ENCODE assay signal across 10 mouse cellular contexts in the genomic region with DNA sequence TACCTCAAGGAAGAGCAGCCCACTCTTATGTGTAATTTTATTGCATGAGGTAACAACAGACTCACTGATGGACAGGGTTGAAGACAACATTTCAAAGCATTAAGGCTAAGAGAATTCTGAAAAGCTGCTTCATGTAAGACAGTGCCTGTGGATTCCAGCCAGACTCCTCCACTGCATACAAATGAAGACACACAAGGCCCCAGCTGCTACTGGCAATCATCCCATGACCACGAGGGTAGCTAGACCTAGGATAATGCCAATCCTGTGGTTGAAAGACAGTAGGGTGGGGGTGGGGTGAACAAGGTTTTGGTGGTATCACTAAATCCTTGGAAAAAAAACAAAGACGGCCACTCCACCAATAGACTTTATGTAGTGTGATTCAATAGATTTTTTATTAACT. TPM values are rescaled to one million over a fixed set of nuclear protein-coding genes. Genes with fewer than 3 reads are reported as not detected.
DNase-seq lines count a peak whose midpoint lies in the region; ATAC-seq lines count a peak whose summit lies in the region.
"Had no signal": no experiment of that assay in that cellular context is flagged by ENCODE, and none has a peak within 500 bp of the region (broad histone marks: within the 10 kb centered on the region; RNA-seq: fewer than 3 reads in every experiment).

No protein-coding gene starts in this region.

- H3K9me3 ChIP-seq in midbrain, embryonic 16.5 days (replicated peaks; ENCODE audit: control insufficient read depth, low read length, poor library complexity, severe bottlenecking): no peaks in the 10 kb centered on the region
- no peaks in the 10 kb centered on the region for H3K9me3 ChIP-seq in kidney, embryonic 16.5 days (ENCODE audit: low read length)
- no peaks in the 10 kb centered on the region for H3K9me3 ChIP-seq in kidney, embryonic 15.5 days (replicated peaks)
- H3K9me3 ChIP-seq: liver, embryonic 13.5 days had no signal

- H3K9ac ChIP-seq in midbrain, embryonic 16.5 days (ENCODE audit: low read depth, low read length): no peak overlapping the region
- no peak overlapping the region for H3K9ac ChIP-seq in kidney, embryonic 16.5 days (replicated peaks; ENCODE audit: low read length)
- no peak overlapping the region for H3K9ac ChIP-seq in kidney, embryonic 15.5 days
- H3K9ac ChIP-seq: liver, embryonic 13.5 days had no signal

- WGBS in midbrain, embryonic 16.5 days: 38% methylated on average over 2 of the region's 2 CpGs
- WGBS in kidney, embryonic 16.5 days: 87% methylated on average over 2 of the region's 2 CpGs
- 87% methylated on average over 2 of the region's 2 CpGs for WGBS in kidney, embryonic 15.5 days

- H3K36me3 ChIP-seq in midbrain, embryonic 16.5 days (ENCODE audit: control insufficient read depth, insufficient read depth, low read length): 0 out of 2 replicates have a peak, but pooled peaks cover 2% of the 10 kb centered on the region
- peaks cover 13% of the 10 kb centered on the region; the same call in 1 of the 2 replicates for H3K36me3 ChIP-seq in kidney, embryonic 16.5 days (ENCODE audit: insufficient read depth, low read length)
- H3K36me3 ChIP-seq in kidney, embryonic 15.5 days: peaks cover 48% of the 10 kb centered on the region

- peak; percentile 28 for DNase-seq in NIH3T3 (ENCODE audit: low read depth)
- peak; percentile 62 to 75 for DNase-seq in cerebellum, postnatal 14 days
- DNase-seq in layer of hippocampus, adult 18-20 months (ENCODE audit: low spot score in 2 of 2): peak; percentile 39 to 76
- no peak for DNase-seq in embryo, embryonic 10.5 days (ENCODE audit: low spot score)
- DNase-seq in T-cell, adult 2 months (ENCODE audit: low spot score): no peak
- DNase-seq: liver, embryonic 13.5 days had no signal

- no peaks in the 10 kb centered on the region for H3K27me3 ChIP-seq in midbrain, embryonic 16.5 days (ENCODE audit: control insufficient read depth, insufficient read depth, low read depth, low read length)
- H3K27me3 ChIP-seq in kidney, embryonic 16.5 days (ENCODE audit: insufficient read depth, low read length): no peaks in the 10 kb centered on the region
- H3K27me3 ChIP-seq in kidney, embryonic 15.5 days: no peaks in the 10 kb centered on the region
- H3K27me3 ChIP-seq: liver, embryonic 13.5 days; Patski had no signal

- H3K4me1 ChIP-seq in midbrain, embryonic 16.5 days (ENCODE audit: control insufficient read depth, insufficient read depth, low read length): no peaks in the 10 kb centered on the region
- no peaks in the 10 kb centered on the region for H3K4me1 ChIP-seq in kidney, embryonic 16.5 days (ENCODE audit: insufficient read depth, low read length)
- no peaks in the 10 kb centered on the region for H3K4me1 ChIP-seq in kidney, embryonic 15.5 days

- no peak overlapping the region for H3K4me2 ChIP-seq in midbrain, embryonic 16.5 days (ENCODE audit: low read length)
- no peak overlapping the region for H3K4me2 ChIP-seq in kidney, embryonic 16.5 days (replicated peaks; ENCODE audit: low read depth, low read length)
- H3K4me2 ChIP-seq in kidney, embryonic 15.5 days: no peak overlapping the region
- H3K4me2 ChIP-seq: liver, embryonic 13.5 days had no signal

- no peak overlapping the region for H3K4me3 ChIP-seq in midbrain, embryonic 16.5 days (ENCODE audit: low read depth, low read length)
- no peak overlapping the region for H3K4me3 ChIP-seq in kidney, embryonic 16.5 days (ENCODE audit: low read length)
- no peak overlapping the region for H3K4me3 ChIP-seq in kidney, embryonic 15.5 days (replicated peaks)
- H3K4me3 ChIP-seq: liver, embryonic 13.5 days had no signal

- peak; percentile 95 for ATAC-seq in midbrain, embryonic 16.5 days
- no peak for ATAC-seq in kidney, embryonic 16.5 days (ENCODE audit: low FRiP score, low TSS enrichment)
- no peak for ATAC-seq in kidney, embryonic 15.5 days (replicated peaks; ENCODE audit: low FRiP score)
- ATAC-seq: Patski had no signal

- H3K27ac ChIP-seq in midbrain, embryonic 16.5 days (ENCODE audit: low read length): peak overlapping the region; percentile 42; the same call in 1 of the 2 replicates
- H3K27ac ChIP-seq in kidney, embryonic 16.5 days (ENCODE audit: low read length): no peak overlapping the region
- no peak overlapping the region for H3K27ac ChIP-seq in kidney, embryonic 15.5 days
- H3K27ac ChIP-seq: liver, embryonic 13.5 days had no signal

RNA-seq across cellular contexts. Expression of a gene that starts 10.5 kb away (rescaled TPM):
- 10 to 100 TPM; 21.7 to 23.1 TPM for total RNA-seq in layer of hippocampus, adult 18-20 months (2021)
- polyA plus RNA-seq in midbrain, embryonic 16.5 days (2015; fragmentation: Nextera tagmentation; extraction: Ambion mirVana): 19.3 and 20.3 TPM in 2 replicates
- 12.6 and 12.9 TPM in 2 replicates for polyA plus RNA-seq in kidney, embryonic 16.5 days (2015; fragmentation: Nextera tagmentation; extraction: Ambion mirVana)
- polyA plus RNA-seq in kidney, embryonic 15.5 days (2015; fragmentation: Nextera tagmentation; extraction: Ambion mirVana): 12.9 and 13.7 TPM in 2 replicates

RNA-seq across cellular contexts. Expression of a gene that starts 18.3 kb away (rescaled TPM):
- 10 to 100 TPM; 11.4 to 12.1 TPM for total RNA-seq in layer of hippocampus, adult 18-20 months (2021)
- polyA plus RNA-seq in midbrain, embryonic 16.5 days (2015; fragmentation: Nextera tagmentation; extraction: Ambion mirVana): 18.3 and 19.4 TPM in 2 replicates
- 19.2 and 20.7 TPM in 2 replicates for polyA plus RNA-seq in kidney, embryonic 16.5 days (2015; fragmentation: Nextera tagmentation; extraction: Ambion mirVana)
- polyA plus RNA-seq in kidney, embryonic 15.5 days (2015; fragmentation: Nextera tagmentation; extraction: Ambion mirVana): 20.4 and 21.8 TPM in 2 replicates

RNA-seq across cellular contexts. Expression of a gene that starts 19.0 kb away (rescaled TPM):
- 10 to 100 TPM; 18.2 to 20.6 TPM for total RNA-seq in layer of hippocampus, adult 18-20 months (2021)
- 30.9 and 31.2 TPM in 2 replicates for polyA plus RNA-seq in midbrain, embryonic 16.5 days (2015; fragmentation: Nextera tagmentation; extraction: Ambion mirVana)
- 32.1 and 33.2 TPM in 2 replicates for polyA plus RNA-seq in kidney, embryonic 16.5 days (2015; fragmentation: Nextera tagmentation; extraction: Ambion mirVana)
- polyA plus RNA-seq in kidney, embryonic 15.5 days (2015; fragmentation: Nextera tagmentation; extraction: Ambion mirVana): 30.5 and 34.4 TPM in 2 replicates

Comparison
In these comparisons a context has a peak if more than half of its experiments do, and no peak if none do; other contexts are left out.
1. DNase-seq: peak in NIH3T3 (single experiment), cerebellum, postnatal 14 days (2 of 2) and layer of hippocampus, adult 18-20 months (2 of 2); none in embryo, embryonic 10.5 days (single experiment) and T-cell, adult 2 months (single experiment).